Mouse (Mus musculus) embryo, embryonic 10.5 days (tissue): ENCODE measurements at regions not wholly inside any gene's neighbourhood (a gene's known extent, or its start where the extent isn't known, plus 50 kb on each side); places are given as distances from the start of the nearest gene placed in this dataset.

Experiments
- DNase-seq: peaks from one replicate; pipeline ENCODE4 v3.0.0-alpha.2; 2015; ENCODE audit warnings: low spot score

GRCm38 (mm10) chr19:44626261-44626660 lies 63.6 kb downstream of the Hif1an start:
- DNase-seq: no peak

DNA sequence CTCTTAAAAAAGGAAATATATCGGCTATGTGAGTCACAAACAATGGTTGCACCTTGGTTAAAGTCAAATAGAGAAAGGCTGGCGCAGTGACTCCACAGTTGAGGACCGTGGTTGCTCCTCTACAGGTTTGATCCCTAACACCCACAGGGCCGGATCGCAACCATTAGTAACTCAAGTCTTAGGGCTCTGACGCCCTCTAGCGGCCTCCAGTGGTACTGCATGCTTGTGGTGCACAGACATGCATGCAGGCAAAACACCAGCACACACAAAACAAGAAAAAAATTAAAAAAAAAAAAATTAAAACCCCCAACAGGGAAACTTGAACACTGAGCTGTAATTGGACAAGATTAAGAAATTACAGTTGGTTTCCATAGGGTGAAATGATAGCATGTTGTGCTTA lies 67.1 kb downstream of the Hif1an start:
- DNase-seq: no peak

GRCm38 (mm10) chr19:44631356-44632007 lies 68.8 kb downstream of the Hif1an start:
- DNase-seq: no peak

DNA sequence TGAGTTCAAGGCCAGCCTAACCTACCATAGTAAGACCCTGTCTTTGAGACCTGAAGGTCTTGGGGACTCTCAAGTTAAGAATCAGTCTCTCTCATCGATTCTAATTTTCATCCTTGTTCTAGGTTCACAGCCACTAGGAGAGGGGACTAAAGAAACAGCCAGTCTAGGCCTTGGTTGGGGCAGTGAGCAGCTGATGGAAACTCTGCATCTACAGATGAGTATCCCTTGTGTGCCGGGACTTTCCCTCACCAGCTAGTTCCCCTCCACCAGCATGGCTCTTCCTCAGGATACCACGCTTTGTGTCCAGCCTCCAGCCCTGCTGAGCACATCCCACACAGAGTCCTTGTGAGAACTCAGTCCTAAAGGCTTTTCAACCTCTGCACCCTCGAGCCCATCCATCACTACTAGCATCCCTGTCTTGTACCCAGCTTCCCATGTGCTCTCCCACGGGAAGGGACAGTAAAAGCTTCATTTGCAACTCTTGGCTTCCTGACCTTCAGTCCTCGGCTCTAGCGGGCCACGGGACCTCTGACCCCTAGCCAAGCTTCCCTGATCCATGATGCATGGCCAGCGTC lies 74.6 kb downstream of the Hif1an start:
- DNase-seq: no peak

DNA sequence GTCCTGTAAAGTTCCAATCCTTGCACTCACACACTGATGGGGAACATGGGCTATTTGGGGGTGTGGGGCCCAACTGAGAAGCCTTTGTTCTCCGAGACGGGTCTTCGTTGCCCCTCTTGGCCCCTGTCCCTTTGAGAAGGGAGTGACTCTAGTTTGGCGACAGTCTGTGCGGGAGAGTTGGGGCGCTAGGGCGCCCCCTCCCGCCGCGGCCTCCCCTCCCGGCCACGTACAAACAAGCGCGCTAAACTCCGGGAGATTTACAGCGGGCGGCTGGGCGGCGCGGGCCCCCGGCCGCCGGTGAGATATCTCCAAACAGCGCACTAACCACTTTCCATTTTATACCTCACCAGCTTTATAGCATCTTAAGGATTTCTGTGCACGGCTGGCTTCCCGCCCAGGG lies 77.4 kb downstream of the Hif1an start:
- DNase-seq: no peak

- no peak for DNase-seq
Observed at GRCm38 (mm10) chr19:44640551-44640950, 77.9 kb downstream of the Hif1an start.

GRCm38 (mm10) chr19:44642294-44642693 lies 79.6 kb downstream of the Hif1an start:
- no peak for DNase-seq

- no peak for DNase-seq
Observed at GRCm38 (mm10) chr19:44644376-44644775, 81.7 kb downstream of the Hif1an start.

DNA sequence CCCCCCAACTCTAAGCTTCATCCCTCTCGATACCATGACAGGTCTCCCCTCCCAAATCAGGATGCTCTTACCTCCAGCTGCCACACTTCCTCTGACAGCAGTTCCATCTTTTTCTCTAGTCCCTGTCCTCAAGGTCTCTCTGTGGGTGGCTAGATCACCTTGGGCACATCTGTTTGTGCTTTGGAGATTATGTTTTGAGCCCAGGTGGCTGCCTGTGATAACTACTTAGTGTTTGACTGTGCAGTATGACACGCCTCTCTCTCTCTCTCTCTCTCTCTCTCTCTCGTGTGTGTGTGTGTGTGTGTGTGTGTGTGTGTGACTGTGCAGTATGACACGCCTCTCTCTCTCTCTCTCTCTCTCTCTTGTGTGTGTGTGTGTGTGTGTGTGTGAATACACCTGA lies 82.3 kb downstream of the Hif1an start:
- DNase-seq: no peak

DNA sequence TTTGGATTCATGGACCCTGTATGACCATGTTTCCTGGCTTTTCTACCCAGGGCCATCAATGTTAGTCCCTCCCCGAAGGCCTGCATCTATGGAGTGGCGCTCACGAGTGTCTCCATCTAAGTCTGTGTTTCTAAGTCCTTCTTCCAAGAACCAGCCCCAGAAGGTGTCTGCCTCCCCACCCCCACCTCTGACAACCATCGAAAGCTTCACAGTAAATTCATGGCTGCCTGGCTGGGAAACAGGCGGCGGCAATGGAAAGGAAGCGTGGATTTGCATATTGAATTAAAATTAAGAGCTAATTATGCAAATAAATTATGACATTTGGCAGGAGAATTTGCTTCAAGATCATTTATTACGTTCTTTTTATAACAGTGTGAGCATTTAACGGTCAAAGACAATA lies 83.9 kb downstream of the Hif1an start:
- DNase-seq: no peak

DNA sequence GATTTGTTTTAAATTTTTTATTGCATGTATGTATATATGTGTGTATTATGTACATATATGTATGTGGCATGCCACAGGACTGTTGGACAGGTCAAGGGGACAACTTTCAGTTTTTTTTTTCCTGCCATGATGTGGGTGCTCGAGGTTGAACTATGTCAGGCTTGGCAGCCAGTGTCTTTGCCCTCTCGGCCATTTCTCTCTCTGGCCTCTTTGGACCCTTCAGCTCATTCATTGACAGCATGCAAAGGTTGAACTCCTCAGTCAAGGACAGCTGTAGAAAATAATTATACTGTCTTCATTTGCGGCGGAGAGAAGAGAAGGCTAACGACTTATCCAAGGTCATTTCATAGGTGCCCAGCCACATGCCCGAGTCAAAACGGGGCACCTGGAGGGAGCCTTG lies 86.6 kb downstream of the Hif1an start:
- DNase-seq: no peak

DNA sequence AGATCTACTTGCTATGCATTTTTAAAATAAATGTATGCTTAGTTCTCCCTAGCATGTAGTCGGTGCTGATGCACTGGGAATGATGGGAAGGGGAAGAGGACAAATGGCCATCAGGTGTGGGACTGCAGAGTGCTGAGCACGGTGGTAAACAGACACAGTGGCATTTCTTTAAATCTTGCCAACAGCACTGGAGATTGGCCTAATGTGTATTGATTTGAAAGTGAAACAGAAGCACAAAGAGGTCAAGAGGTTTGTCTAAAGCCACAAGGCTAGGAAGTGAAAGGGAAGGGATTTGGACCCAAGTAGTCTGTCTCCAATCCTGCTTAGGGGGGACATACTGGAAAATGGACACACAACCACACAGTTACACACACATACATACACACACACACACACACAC lies 88.2 kb downstream of the Hif1an start:
- no peak for DNase-seq

GRCm38 (mm10) chr19:44651605-44652004 lies 89.0 kb downstream of the Hif1an start:
- DNase-seq: no peak

DNA sequence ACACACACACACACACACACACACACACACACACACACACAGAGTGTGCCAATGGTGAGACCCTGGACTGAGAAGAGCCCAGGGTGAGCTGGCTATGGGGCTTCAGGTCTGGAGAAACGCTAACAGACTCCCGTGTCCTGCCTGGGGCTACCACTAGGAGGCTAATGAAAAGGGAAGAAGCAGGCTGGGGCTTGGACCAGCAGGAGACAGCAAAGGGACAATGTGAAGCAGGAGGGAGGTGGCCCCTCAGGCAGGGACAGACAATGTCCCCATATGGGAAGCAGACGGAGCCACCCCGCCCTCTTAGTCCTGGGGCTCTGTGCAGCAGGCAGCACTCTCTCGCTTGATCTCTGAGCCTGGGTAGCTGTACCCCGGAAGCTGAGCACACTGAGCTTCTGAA lies 93.1 kb downstream of the Hif1an start:
- DNase-seq: peak; percentile 82

DNA sequence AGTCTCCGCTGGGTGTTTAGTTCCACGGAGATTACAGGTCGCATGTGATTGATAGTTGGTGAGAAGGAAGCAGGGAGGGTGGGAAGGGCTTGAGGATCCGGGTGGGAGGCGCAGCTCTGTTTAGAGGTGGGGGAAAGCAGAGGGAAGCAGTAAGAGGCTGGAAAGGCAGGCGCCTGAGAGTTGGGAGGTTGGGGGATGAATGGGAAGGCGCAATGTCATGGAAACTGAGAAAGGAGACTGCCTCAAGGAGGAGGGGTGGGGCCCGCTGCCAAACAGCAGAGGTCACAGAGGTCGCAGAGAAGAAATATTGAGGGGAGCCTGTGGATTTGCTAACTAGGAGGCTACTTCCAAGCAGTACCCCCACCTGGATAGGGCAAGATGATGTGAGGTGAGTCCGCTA lies 96.5 kb upstream of the Pax2 start:
- no peak for DNase-seq

DNA sequence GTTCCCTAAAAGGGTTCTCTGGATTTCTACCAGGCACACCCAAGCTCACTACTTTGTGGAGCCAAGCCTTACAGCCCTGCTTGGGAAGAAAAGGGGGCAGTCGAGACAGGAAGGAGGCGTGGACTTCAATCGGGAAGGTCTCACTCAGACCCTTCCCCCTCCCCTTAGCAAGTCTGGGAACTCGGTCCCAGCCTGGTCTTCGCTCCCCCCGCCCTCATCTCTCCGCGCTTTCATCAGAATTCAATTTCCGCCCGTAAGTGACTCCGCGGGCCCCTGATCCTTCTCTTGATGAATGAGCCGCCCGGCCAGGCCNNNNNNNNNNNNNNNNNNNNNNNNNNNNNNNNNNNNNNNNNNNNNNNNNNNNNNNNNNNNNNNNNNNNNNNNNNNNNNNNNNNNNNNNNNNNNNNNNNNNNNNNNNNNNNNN lies 86.3 kb upstream of the Pax2 start:
- DNase-seq: peak; percentile 83

GRCm38 (mm10) chr19:44674621-44675245 lies 81.1 kb upstream of the Pax2 start:
- DNase-seq: peak; percentile 40

DNA sequence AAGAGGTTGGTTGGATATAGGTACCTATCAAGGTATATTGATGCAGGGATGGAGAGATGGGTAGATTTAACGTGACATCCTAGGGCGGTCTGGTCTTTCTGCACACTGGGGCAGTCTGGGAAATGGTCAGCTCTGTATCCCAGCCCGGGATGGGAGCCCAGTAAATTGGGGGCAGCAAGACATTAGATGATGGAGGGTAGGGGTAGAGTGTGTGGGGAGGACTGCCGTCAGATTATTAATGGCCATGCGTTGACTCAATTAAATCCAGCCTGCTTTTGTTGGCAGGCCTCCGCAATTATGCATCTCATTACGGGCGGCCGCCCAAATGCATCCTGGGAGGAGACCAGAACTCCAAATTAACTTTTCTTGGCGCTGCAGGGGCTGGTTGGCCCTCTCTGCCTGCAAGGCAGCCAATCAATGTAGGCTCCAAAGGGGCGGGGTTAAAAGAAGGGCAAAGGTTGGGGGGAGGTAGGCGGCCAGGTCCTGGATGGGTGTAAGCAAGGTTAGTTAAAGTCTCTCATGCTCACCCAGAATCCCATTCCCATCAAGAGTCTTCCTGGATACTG lies 79.2 kb upstream of the Pax2 start:
- DNase-seq: no peak

DNA sequence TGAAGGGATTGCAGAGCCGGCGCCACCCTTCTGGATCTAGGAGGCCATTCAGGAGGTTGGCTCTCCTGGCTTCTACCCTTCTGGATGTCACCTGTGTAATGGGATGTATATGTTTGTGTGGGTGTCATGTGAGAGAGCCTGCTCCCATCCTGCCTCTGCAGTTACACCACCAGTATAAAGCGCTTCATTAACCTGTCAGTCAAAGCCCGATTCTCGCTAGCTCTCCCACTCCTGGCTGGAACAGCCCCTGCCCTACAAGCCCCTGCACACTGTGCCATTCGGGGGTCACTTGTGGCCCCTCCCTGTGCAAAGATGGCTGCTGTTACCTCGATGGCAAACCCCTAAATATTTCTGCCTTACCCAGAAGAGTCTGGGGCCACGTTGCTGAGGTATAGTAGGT lies 78.5 kb upstream of the Pax2 start:
- DNase-seq: no peak

DNA sequence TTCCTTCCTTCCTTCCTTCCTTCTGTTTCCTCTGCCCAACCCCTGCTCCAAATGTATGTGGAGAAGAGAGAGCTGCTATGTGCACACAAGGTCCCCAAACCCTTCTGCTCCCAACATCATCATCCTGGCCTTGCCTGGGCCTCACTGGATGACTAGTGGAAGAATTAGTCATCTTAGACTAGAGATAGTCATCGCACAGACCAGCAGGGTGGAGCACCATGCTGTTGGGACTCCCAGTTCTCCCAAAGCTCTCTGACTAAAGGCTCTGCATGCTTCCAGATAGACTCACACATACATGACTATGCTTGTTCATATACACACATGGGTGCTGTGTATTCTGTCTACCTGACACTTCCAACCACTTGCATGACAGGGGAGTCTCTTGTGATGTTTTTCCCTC lies 77.2 kb upstream of the Pax2 start:
- no peak for DNase-seq

DNA sequence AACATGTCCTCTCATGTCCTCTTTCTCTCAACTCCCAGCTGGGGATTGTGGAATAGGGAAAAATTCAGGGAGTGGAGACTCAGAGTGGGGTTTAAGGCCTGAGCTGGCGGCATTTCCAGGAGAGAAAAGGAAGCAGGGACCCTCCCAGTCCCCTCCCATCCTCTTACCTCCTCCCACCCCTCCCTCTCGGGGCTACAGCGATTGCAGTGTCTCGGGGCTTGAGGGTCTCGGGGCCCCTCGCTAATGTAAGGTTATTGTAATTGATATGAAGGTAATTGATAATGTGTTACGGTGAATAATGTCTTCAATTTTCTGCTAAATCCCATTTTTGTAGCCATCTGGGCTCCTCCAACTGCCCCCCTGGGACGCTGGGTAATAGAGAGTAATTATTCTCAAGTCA lies 74.2 kb upstream of the Pax2 start:
- no peak for DNase-seq

DNA sequence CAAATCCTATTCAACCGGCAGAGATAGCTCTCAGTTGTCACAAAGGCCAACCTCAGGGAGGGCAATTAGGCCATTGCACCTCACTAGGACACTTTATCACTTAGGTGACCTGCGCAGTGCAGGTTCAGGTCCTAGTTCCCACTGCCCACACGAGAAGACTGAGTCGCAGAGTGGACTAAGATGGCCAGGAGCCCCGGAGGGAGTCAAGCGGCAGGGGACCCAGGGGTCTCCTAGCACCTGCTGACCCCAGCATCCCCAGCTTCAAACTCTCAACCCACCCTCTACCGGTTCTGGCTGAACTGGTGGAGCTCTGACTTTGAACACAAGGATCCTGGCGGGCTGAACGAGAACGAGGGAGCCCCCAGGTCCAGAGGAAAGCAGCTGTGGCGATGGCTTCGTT lies 72.7 kb upstream of the Pax2 start:
- no peak for DNase-seq

- peak; percentile 58 for DNase-seq
Observed at GRCm38 (mm10) chr19:44684061-44684514, 71.8 kb upstream of the Pax2 start.
